Mouse (Mus musculus) urinary bladder, adult 2 months (tissue): ENCODE measurements around the gene Cd83. TPM values are rescaled to one million over a fixed set of nuclear protein-coding genes. Genes with fewer than 3 reads are reported as not detected.

ENCODE experiments used
- DNase-seq: peaks from one replicate; pipeline ENCODE4 v3.0.0; 2022; ENCODE audit warnings: low spot score
- polyA plus RNA-seq: library from polyadenylated mRNA; depleted of rRNA; stranded (reverse); fragments of >200 nt; gene quantifications from 2 replicates; pipeline ENCODE4 v1.2.3, GENCODE M21; 2012; rRNA removed

Cd83 gene
- 3.5 and 5.4 TPM in 2 replicates for polyA plus RNA-seq

DNA sequence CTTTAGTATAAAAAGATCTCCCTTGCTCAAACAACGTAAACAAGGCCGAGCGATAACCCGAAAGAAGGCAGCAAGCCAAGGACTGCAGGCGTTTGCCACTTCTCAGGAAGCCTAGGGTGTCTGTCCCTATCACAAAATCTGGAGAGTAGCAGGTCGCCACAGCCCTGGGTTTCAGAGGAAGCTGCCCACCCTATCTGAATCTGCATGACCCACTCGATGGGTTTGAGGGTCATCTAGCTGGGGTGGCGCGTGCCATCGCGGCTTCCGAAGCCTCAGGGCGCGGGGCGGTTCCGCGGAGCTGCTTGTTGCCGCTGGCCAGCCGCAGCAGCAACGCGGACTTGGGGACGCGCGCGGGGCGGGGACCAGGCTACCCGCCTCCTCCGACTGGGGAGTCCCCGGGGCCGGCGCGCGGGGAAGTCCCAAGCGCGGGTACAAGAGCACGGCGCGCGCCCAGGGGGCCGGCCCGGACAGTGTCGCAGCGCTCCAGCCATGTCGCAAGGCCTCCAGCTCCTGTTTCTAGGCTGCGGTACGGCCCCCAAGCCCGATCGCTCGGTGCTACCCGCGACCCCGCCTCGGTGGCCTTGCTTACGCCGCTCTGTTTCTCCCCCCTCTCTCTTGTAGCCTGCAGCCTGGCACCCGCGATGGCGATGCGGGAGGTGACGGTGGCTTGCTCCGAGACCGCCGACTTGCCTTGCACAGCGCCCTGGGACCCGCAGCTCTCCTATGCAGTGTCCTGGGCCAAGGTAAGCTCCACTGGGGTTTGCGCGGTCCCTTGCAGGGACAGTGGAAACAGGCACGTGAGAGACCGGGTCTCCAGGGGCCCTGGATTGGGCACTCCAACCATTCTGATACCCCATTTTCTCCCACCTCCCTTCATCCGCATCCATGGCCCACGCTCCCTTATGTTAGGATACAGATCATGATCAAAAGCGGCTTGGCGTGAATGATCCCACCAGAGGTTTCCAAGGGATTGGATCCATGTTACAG lies at the start of gene Cd83:
Cd83 (plus strand) TSS at position 51 of the 987 bp plus-strand sequence.
- peak; percentile 29 for DNase-seq

DNA sequence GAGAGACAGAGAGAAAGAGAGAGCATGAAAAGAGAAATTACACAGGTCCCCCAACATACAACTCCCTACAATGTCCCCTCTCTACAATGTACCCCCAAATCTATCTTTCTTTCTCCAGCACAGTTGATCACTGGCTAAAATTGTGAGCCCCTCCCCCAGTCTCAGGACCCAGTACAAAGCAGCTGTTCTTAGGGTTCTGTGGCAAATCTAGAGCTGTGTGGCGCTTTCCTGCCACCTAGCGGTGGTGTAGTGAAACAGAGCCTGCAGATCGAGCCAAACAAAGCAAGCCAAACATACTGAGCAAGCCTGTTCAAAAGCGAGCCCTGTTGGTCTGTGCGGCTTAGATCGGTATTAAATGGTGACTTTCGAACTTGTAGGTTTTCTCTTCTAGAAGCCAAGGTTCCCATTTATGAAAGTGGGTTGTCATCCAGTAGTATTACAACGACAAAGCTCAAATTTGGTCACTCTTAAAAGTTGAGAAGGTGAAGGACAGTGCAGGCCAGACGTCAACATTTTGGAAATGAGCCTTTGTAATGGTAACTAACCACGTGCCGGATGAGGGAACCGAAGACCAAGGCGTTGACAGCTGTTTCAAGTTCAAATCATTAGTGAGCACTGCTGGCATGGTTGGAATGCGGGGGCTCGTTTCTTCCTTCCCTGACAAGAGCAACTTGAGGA lies 44.8 kb upstream of the Cd83 start:
- peak; percentile 51 for DNase-seq

DNA sequence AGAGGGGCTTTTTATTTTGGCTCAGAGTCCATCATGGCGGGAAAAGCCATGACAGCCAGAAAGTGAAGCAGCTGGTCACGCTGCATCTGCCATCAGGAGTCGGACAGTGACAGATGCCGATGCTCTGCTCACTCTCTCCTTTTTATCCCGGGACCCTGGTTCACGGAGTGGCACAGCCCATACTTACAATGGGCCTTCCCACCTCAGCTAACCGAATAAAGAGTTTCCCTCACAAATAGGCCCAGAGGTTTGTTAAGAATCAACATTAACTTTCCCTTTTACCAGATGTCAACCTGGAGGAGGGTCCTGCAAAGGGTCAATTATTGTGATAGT lies 44.3 kb upstream of the Cd83 start:
- DNase-seq: no peak

DNA sequence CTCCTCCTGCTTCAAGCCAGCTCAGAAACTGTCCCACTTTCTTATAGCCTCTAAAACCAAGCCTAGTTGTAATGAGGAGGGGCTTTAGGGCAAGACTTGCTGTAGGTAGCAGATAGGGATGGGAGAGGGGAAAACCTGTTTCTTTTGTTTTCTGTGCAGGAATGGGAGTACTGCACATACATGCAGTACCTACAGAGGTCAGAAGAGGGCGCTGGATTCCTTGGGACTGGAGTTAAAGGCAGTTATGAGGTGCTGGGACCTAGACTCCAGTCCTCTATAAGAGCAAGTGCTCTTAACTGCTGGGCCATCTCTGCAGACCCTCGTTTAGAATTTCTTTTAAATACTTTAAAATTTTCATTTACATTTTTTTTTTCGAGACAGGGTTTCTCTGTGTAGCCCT lies 41.9 kb upstream of the Cd83 start:
- no peak for DNase-seq

DNA sequence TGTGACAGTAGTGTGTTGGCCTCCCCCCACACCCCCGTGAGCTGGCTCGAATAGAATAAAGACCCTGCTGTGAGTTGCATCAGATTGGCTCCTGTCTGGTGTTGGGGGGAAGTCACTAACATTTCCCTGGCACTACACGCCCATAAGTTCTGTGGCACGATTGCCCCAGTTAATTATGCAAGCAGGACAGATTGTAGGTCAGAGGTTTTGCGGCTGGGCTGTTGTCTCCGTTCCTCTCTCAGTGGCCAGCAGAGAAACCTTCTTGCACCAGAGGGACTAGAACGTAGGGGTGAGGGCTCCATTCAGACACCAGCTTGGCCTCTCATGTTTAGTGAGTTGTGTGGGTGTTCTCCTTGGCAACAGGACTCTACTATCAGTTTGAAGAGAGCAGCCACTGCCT lies 40.3 kb upstream of the Cd83 start:
- DNase-seq: no peak

DNA sequence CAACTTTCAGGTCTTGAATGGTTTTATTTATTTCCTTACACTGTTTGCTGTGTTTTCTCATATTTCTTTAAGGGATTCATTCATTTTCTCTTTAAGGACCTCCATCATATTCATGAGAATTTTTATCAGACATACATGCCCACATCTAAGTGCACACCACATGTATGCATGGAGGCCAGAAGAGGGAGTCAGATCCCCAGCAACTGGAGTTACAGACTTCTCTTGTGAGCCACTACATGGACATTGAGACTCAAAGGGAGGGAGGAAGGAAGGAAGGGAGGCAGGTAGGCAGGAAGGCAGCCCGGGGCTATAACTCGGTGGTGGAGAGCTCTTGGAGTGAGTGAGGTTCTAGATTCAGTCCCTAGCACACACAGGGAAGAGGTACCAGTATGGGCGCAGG lies 34.3 kb upstream of the Cd83 start:
- no peak for DNase-seq

DNA sequence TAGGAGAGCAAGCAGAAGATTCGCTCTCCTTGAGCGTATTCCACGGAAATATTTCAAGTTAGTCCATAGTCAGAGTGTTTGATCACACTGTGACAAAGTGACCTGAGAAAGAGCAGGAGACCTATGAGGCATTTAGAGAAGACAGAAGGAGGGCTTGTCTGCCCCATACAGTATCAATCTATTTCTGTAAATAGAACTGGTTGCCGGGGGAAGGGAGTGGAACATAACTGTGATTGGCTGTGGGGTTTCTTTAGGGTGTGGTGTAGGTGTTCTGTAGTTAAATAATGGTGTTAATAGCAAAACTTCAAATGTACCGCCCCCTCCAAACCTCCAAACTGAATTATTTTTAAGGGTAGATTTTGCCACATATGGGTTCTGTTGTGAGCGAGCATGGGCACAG lies 33.6 kb upstream of the Cd83 start:
- no peak for DNase-seq

DNA sequence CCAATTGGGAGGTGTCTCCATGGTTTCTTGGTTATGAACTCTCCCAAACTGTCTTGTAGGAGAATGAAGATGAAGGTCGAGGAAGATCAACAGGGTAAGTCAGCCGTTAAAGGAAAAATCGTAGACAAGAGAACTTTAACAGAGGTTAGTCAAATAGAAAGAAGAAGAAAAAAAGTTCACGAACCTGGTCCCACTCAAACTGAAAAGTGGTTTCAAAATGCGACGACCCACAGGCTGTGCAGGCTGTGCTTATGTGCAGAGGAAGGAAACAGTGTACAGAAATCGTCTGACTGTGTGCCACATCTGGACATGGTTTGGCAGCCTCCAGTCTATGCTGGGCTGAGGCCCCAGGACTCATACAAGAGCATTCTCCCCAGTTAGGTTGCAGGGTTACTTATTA lies 32.2 kb upstream of the Cd83 start:
- no peak for DNase-seq

DNA sequence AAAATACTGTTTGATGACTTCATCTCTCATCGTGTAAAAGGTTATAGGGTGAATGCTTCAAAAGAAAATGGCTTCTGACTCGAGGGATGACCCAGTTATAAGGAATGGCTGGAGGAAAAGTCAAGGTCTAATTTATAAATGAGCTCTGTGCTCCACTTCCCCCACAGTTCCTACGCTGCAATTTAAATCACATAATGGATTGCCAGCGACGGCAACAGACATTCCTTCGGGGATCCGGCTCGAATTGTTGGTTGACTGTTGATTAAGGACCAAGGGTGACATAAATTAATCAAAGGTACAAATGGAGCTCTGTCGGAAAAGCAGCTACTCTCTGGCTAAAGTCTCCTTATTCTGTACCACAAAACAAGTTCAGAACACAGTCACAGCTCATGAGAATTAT lies 30.9 kb upstream of the Cd83 start:
- DNase-seq: no peak

DNA sequence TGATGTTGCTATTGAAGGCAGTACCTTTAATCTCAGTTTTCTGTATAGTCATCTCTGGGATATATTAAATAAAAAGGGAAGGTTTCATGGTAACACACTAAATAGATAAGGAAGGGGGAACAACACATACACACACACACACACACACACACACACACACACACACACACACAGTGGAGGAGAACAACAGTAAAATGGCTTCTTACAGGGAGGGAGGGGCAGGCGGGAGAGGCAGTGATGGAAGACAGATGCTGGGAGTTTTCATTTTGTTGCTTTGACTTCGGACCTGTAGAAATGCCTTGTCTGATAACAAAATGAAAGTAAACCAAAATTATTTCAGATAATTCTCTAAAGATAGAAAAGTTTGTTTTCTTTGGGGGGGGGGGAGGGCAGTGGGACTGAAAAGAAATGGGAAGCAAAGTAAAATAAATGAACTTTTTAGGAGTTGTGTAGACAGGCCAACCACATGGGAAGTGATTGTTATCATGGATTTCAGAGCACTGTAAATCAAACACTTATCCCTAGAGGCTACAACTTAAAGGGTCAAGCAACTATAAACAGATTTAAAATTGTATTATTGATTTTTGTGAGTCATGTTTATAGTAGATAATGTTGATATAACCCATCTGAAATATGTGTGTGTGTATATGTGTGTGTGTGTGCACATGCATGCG lies 30.0 kb upstream of the Cd83 start:
- DNase-seq: no peak

DNA sequence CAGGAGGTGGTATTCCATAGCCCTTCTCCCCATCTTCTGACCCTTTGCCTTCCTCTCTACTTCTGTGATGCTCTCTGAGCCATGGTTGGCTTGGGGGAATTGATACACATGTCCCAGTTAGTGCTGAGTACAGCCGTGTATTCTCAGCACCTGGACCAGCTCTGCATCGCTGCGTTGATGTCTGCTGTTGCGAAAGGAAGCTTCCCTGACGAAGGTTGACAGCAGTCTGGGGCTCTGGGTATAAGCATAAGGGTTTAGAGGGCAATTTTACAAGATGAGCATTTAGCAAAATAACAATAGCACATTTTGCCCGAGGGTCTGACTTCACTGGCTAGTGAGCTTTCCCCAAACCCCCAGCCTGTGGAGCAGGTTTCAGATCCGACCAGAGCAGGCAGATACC lies 29.0 kb upstream of the Cd83 start:
- no peak for DNase-seq

DNA sequence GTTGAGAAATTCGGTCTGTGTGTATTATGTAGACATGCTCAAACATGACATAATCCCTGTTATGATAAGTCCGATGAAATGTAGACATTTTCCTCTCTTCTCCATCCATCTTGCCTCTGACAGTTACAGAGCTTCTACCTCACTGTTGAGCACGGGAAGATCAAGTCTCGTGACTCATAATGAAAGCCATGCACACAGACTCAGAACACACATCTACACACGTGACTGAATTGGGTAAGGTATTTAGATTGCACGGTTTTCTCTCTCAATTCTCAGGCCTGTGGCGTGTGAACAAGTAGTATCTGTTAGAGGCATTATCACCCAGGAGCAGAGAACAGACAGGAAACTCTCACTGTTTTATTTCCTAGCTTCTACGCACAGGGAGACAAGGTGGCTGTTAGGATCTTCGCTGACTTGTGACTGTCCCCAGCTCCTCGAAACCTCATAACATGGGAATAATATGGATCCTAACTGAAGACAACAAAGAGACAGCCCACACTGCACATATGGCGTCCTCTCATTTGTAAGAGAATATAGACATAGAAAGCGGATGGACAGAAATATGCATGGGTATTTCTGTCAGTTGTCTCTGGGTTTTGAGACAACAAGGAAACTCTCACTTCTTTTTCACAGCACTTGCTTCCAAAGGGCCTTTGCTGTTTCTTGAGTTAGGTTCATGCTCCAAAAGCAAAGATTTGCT lies 23.3 kb upstream of the Cd83 start:
- no peak for DNase-seq

DNA sequence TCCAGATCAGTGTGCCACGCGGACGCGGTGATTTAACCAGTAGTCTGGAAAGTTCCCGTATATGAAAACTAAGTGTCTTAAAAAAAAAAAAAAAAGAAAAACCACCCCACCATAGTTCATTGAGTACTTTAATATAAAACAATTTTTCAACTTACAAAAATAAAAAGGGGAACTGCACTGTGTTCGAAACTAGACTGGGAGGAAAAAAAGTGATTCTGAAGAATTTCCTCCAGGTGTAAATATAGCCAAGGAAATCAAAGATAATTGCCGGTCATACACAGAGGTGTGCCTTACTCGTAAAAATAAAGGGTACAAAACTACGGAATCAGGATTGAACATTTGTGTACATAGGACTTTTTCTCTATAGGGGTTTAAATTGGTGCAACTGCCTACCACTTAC lies 21.7 kb upstream of the Cd83 start:
- no peak for DNase-seq

DNA sequence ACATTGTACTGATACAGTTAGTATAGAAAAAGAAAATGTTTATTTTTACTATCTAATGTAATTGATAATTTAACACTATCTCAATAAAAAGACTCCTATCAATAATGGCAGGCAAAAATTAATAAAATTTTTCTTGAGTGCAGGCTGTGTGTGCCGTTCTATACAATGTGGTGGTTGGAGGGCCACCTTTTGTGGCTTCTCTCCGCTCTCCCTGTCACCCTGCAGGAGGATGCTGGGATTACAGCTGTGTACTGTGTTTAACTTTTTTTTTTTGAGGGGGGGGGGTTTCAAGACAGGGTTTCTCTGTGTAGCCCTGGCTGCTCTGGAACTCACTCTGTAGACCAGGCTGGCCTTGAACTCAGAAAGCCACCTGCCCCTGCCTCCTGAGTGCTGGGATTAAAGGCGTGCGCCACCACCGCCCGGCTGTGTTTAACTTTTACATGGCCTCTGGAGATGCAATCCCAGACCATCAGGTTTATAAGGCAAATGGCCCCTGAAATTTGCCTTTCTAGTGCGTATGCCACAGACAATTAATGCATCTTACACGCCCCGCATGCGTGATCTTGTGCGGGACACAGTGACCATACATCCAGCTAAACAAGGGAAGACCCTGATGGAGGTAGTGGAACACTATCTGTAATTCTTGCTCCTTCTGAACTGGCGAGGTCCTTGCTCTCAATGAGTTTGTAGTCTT lies 21.1 kb upstream of the Cd83 start:
- DNase-seq: no peak

DNA sequence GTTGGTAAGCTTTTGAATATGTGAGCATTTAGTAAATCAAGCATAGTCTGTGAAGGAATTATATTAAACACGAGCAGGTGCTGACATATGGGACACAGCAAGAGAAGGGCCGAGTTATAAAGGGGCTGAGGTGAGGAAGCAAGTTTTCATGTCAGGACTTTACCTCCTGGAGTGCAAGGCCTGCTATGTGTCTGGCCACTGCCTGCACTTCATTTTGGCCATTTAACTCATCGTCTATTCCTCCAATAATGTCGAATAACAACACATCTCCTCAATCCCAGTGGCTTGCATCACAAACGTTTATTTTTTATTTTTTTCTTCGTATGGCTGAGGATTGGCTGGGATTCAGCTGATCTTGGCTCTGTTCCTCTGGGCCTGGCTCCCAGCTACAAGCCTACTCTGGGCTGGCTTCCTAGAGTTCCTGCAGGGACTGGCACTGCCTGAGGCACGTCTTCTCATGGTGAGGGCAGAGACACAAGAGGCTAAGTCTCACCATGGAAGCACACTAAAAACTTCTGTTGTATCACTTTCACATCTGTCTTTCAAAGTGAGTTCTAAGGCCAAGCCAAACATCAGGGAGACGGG lies 20.5 kb upstream of the Cd83 start:
- no peak for DNase-seq

DNA sequence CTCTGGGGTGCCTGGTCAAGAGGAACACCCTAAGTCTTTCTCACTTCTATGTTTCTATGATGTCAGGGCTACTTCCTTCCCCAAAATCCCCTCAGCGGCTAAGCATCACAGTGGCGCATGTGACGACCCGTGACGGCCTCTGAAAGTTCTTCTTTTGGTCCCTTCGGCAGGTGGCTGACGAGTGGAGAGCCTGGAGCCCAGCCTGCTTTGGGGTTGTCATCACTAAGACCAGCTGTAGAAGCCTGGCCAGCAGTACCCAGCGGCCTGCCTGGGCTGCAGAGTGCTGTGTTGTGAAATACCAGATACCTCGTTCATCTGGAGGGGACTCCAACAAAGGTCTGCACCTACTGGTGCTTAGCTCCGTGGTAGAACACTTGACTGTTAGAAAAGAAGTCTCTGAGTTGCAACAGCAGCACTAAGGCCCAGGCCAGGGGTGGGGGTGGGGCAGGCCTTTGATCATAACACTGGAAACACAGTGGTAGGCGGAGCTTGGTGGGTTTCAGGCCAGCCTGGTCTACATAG lies 19.2 kb upstream of the Cd83 start:
- DNase-seq: no peak

DNA sequence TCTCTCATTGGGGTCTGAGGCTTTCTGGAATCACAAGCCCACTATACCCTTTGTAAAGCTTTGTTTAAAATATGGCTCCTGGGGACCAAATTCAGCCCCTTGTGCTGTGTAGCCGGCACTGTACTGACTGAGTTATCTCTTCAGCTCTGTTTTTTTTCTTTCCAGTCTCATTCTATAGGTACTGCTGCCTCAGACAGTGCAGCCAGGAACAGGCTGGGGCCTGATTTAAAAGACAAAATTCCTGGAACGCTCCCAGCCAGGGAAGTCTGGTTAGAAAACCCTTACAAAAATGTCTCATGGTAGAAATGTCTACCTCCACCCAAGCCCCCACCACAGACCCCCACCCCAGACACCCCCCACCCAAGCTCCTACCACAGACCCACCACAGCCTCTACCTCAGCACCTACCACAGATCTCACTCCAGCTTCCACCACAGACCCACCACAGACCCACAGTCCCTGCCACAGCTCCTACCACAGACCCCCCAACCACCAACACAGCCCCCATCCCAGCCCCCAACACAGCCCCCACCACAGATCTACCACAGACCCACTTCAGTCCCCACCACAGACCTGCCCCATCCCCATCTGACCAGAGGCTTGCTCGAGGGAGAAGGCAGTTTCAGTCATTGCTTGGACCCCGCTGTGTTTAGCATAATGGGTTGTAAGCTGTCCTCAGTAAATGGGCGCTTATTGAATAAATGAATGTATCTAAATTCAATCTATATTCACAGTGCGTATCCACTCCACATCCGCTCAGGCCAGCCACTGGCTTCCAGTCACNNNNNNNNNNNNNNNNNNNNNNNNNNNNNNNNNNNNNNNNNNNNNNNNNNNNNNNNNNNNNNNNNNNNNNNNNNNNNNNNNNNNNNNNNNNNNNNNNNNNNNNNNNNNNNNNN lies 17.5 kb upstream of the Cd83 start:
- no peak for DNase-seq

DNA sequence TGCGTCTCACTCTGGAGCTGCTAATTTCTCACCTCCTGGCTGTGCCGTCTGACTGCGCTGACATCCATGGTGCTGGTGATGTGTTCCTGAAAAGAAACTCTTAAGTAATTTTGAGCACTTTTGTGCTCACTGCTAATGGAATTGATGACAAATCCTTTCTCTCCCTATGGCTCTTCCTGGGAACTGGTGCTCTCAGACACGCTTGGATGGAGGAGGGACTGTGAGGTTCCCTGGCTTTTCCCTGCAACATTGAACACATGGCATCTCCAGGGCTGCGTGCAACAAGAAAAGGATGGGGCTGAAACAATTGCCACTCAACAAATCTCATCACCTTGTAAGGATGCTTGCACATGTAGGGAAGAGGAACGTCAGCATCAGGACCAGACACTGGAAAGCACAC lies 11.6 kb upstream of the Cd83 start:
- no peak for DNase-seq

DNA sequence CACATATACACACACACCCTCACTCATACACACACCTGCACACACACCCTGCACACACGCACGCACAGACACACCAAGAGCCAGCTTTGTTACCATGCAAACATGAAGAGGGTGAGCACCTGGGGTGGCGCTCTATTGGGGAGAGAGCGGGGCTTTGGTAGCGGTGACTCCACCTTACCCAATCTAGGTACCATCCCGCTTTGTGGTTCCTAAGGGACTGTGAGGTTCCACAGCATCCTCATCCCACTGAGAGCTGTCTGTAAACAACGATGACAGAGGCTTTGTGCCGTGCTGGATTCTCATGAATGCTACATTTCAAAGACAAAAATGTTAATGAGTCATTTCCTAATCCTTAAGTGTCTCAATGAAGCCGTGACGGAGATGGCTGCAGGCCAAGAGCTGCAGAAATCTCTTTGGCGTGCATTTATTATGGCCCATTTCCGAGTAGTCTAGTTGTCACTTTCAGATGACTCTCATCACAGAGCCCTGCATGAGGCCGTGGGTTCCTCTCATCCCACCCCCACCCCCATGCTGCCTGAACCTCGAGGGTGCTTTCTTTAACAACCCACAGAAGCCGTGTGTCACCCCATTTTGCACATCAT lies 10.5 kb upstream of the Cd83 start:
- DNase-seq: no peak
